Mouse (Mus musculus) neutrophil, adult 5-6 weeks (primary cell): ENCODE measurements around the gene Tmprss11f. TPM values are rescaled to one million over a fixed set of nuclear protein-coding genes. Genes with fewer than 3 reads are reported as not detected.

Source experiments
- total RNA-seq: library from RNA; stranded (forward); fragments of 200-1000 nt; gene quantifications from 2 replicates; pipeline ENCODE4 v1.2.3, GENCODE M21; 2017

The Tmprss11f gene
- total RNA-seq, 1 experiment from 2014 or later = 0.81 TPM

Other genes starting within 250 kb of the Tmprss11f start
- 0.12 TPM in 1 of 2 replicates, not detected in the other for gene Tmprss11a, start 163.4 kb downstream of the Tmprss11f start, total RNA-seq
- 1.9 and 2.3 TPM in 2 replicates for gene Tmprss11g, start 113.8 kb downstream of the Tmprss11f start, total RNA-seq
- gene Tmprss11b, start 43.9 kb upstream of the Tmprss11f start, total RNA-seq = 0.12 and 0.25 TPM in 2 replicates
- gene Tmprss11e, start 113.4 kb upstream of the Tmprss11f start, total RNA-seq = 0.37 TPM in 1 of 2 replicates, not detected in the other
- gene Ythdc1, start 171.8 kb upstream of the Tmprss11f start, total RNA-seq = 341 and 379 TPM in 2 replicates